Comparison of ENCODE assay signal across 16 mouse cellular contexts in genomic region chr1:153102296-153103185, GRCm38 (mm10).
A peak's percentile ranks its signal among the peaks of the same experiment; 100 is the strongest.
DNase-seq lines count a peak whose midpoint lies in the region; ATAC-seq and TF ChIP-seq lines count a peak whose summit lies in the region.
"Had no signal": no experiment of that assay in that cellular context is flagged by ENCODE, and none has a peak within 500 bp of the region (broad histone marks: within the 10 kb centered on the region; RNA-seq: fewer than 3 reads in every experiment).

No protein-coding gene starts in this region.

- no peak overlapping the region for H3K4me3 ChIP-seq in gastrocnemius, adult 2 months
- H3K4me3 ChIP-seq in lung, postnatal 0 days (ENCODE audit: low read depth, low read length) = no peak overlapping the region
- H3K4me3 ChIP-seq in embryonic fibroblast, embryonic 13.5 days (ENCODE audit: insufficient read depth, low read length) = no peak overlapping the region
- no peak overlapping the region for H3K4me3 ChIP-seq in stomach, postnatal 0 days (ENCODE audit: low read depth, low read length)
- no peak overlapping the region for H3K4me3 ChIP-seq in midbrain, embryonic 11.5 days (ENCODE audit: low read depth, low read length)
- H3K4me3 ChIP-seq: forebrain, embryonic 10.5 days; limb, embryonic 13.5 days; neural tube, embryonic 13.5 days had no signal

- no peaks in the 10 kb centered on the region for H3K36me3 ChIP-seq in lung, postnatal 0 days (ENCODE audit: insufficient read depth, low read length)
- no peaks in the 10 kb centered on the region for H3K36me3 ChIP-seq in stomach, postnatal 0 days (ENCODE audit: control insufficient read depth, insufficient read depth, low read length)
- H3K36me3 ChIP-seq in midbrain, embryonic 11.5 days (ENCODE audit: control insufficient read depth, insufficient read depth, low read length) = no peaks in the 10 kb centered on the region
- H3K36me3 ChIP-seq: forebrain, embryonic 10.5 days; G1E; limb, embryonic 13.5 days had no signal

- TF ChIP-seq EP300 in lung, postnatal 0 days (IDR thresholded peaks at IDR 0.05) = no peak
- TF ChIP-seq EP300 in stomach, postnatal 0 days (optimal IDR thresholded peaks at IDR 0.05) = no peak

- DNase-seq in gastrocnemius, adult 2 months = no peak
- DNase-seq in gastrocnemius, postnatal 4 days (ENCODE audit: low spot score in 2 of 2) = no peak
- DNase-seq in lung, postnatal 0 days (ENCODE audit: low spot score) = peak; percentile 6
- no peak for DNase-seq in lung, adult 18-20 months
- DNase-seq in stomach, postnatal 0 days (ENCODE audit: low spot score) = no peak
- no peak for DNase-seq in cerebellum, adult 8-10 months
- no peak for DNase-seq in midbrain, embryonic 11.5 days (ENCODE audit: low spot score, missing footprints)
- DNase-seq: adrenal gland, adult 8-10 months; cerebellum, adult 11-12 months; cerebellum, postnatal 36 days; right cerebral cortex, postnatal 14 days had no signal

- no peak for TF ChIP-seq POLR2A in embryonic fibroblast, embryonic 13.5 days (IDR thresholded peaks at IDR 0.05; ENCODE audit: low read depth, low read length)

- no peak overlapping the region for H3K9ac ChIP-seq in lung, postnatal 0 days (replicated peaks; ENCODE audit: low read depth)
- H3K9ac ChIP-seq in stomach, postnatal 0 days (ENCODE audit: low read length) = no peak overlapping the region
- H3K9ac ChIP-seq in midbrain, embryonic 11.5 days (ENCODE audit: low read length) = no peak overlapping the region
- H3K9ac ChIP-seq: limb, embryonic 13.5 days; neural tube, embryonic 13.5 days had no signal

- WGBS in lung, postnatal 0 days = 92% methylated on average over 17 of the region's 17 CpGs
- 91% methylated on average over 17 of the region's 17 CpGs for WGBS in stomach, postnatal 0 days
- 95% methylated on average over 17 of the region's 17 CpGs for WGBS in midbrain, embryonic 11.5 days

- H3K9me3 ChIP-seq in lung, postnatal 0 days (ENCODE audit: low read length) = no peaks in the 10 kb centered on the region
- no peaks in the 10 kb centered on the region for H3K9me3 ChIP-seq in stomach, postnatal 0 days (ENCODE audit: control insufficient read depth, low read length)
- no peaks in the 10 kb centered on the region for H3K9me3 ChIP-seq in midbrain, embryonic 11.5 days (ENCODE audit: control insufficient read depth, low read length)
- H3K9me3 ChIP-seq: forebrain, embryonic 10.5 days; G1E; limb, embryonic 13.5 days; neural tube, embryonic 13.5 days had no signal

- TF ChIP-seq CTCF in gastrocnemius, adult 2 months (IDR thresholded peaks at IDR 0.05) = no peak
- TF ChIP-seq CTCF in lung, postnatal 0 days (IDR thresholded peaks at IDR 0.05) = no peak
- no peak for TF ChIP-seq CTCF in embryonic fibroblast, embryonic 13.5 days (IDR thresholded peaks at IDR 0.05; ENCODE audit: borderline replicate concordance, insufficient read depth, low read length)
- TF ChIP-seq CTCF in stomach, postnatal 0 days (IDR thresholded peaks at IDR 0.05; ENCODE audit: low read depth) = no peak

- ATAC-seq in lung, postnatal 0 days = no peak
- no peak for ATAC-seq in stomach, postnatal 0 days (ENCODE audit: low FRiP score, low TSS enrichment)
- no peak for ATAC-seq in midbrain, embryonic 11.5 days (ENCODE audit: low FRiP score)

- H3K4me2 ChIP-seq in lung, postnatal 0 days (replicated peaks; ENCODE audit: low read depth, low read length) = no peak overlapping the region
- no peak overlapping the region for H3K4me2 ChIP-seq in stomach, postnatal 0 days (replicated peaks; ENCODE audit: low read depth)
- no peak overlapping the region for H3K4me2 ChIP-seq in midbrain, embryonic 11.5 days
- H3K4me2 ChIP-seq: limb, embryonic 13.5 days; neural tube, embryonic 13.5 days had no signal

- H3K27me3 ChIP-seq in lung, postnatal 0 days (replicated peaks; ENCODE audit: insufficient read depth, low read length) = no peaks in the 10 kb centered on the region
- H3K27me3 ChIP-seq in stomach, postnatal 0 days (ENCODE audit: control insufficient read depth, insufficient read depth, low read length) = no peaks in the 10 kb centered on the region
- H3K27me3 ChIP-seq in midbrain, embryonic 11.5 days (ENCODE audit: control insufficient read depth, insufficient read depth, low read length) = no peaks in the 10 kb centered on the region
- H3K27me3 ChIP-seq: limb, embryonic 13.5 days; neural tube, embryonic 13.5 days had no signal

- intact Hi-C loops in gastrocnemius, adult 2 months (cut with DNase I) = loop anchor here (5.0 kb wide), 1 partner anchor 135 kb away; no protein-coding TSS in a partner anchor

- peak overlapping the region; percentile 10; the same call in 1 of the 2 replicates for H3K27ac ChIP-seq in gastrocnemius, adult 2 months
- no peak overlapping the region for H3K27ac ChIP-seq in lung, postnatal 0 days (ENCODE audit: low read length)
- peak overlapping the region; percentile 55; the same call in 1 of the 2 replicates for H3K27ac ChIP-seq in embryonic fibroblast, embryonic 13.5 days (ENCODE audit: insufficient read depth, low read length)
- H3K27ac ChIP-seq in stomach, postnatal 0 days (replicated peaks) = no peak overlapping the region
- no peak overlapping the region for H3K27ac ChIP-seq in midbrain, embryonic 11.5 days (ENCODE audit: low read depth, low read length)
- H3K27ac ChIP-seq: forebrain, embryonic 10.5 days; limb, embryonic 13.5 days; neural tube, embryonic 13.5 days had no signal

- H3K4me1 ChIP-seq in lung, postnatal 0 days (ENCODE audit: insufficient read depth, low read depth, low read length) = 0 out of 2 replicates have a peak, but pooled peaks cover 4% of the 10 kb centered on the region
- peaks cover 9% of the 10 kb centered on the region for H3K4me1 ChIP-seq in embryonic fibroblast, embryonic 13.5 days (ENCODE audit: control insufficient read depth, insufficient read depth, low read length)
- H3K4me1 ChIP-seq in stomach, postnatal 0 days (replicated peaks; ENCODE audit: control insufficient read depth, insufficient read depth) = no peaks in the 10 kb centered on the region
- H3K4me1 ChIP-seq in midbrain, embryonic 11.5 days (ENCODE audit: control insufficient read depth, insufficient read depth, low read length) = no peaks in the 10 kb centered on the region

Comparison
In these comparisons a context has a peak if more than half of its experiments do, and no peak if none do; other contexts are left out.
1. H3K27ac ChIP-seq: peak in gastrocnemius, adult 2 months (single experiment) and embryonic fibroblast, embryonic 13.5 days (single experiment); none in lung, postnatal 0 days (single experiment), stomach, postnatal 0 days (single experiment) and midbrain, embryonic 11.5 days (single experiment).